Mouse (Mus musculus): ENCODE measurements around the gene Slk. TPM values are rescaled to one million over a fixed set of nuclear protein-coding genes. Genes with fewer than 3 reads are reported as not detected.
A peak's percentile ranks its signal among the peaks of the same experiment; 100 is the strongest.

Gene Slk
- polyA plus RNA-seq, 1 experiment, result 5.3 TPM

DNA sequence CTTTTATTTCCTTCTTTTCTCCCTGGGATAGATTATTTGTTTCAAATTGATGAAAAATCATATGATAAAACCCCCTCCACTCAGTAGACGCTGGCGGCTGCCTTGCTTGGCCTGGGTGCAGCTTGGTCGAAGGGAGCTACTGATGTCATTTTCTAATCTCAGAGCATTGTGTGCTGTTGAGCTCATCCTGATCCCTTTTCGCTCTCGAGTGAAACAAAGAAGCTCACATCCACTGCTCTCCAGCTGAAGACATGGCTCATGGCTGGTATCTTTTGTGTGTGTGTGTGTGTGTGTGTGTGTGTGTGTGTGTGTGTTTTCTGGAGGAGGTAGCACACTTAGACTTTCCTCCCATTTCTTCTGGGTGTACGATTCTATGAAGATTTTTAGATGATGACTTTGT lies 66.1 kb downstream of the Slk start:
- no peak for TF ChIP-seq CTCF (IDR thresholded peaks at IDR 0.05; ENCODE audit: extremely low read depth, insufficient read depth, insufficient read length, insufficient replicate concordance)
- no peak for TF ChIP-seq POLR2A (IDR thresholded peaks at IDR 0.05; ENCODE audit: low read depth, low read length)

DNA sequence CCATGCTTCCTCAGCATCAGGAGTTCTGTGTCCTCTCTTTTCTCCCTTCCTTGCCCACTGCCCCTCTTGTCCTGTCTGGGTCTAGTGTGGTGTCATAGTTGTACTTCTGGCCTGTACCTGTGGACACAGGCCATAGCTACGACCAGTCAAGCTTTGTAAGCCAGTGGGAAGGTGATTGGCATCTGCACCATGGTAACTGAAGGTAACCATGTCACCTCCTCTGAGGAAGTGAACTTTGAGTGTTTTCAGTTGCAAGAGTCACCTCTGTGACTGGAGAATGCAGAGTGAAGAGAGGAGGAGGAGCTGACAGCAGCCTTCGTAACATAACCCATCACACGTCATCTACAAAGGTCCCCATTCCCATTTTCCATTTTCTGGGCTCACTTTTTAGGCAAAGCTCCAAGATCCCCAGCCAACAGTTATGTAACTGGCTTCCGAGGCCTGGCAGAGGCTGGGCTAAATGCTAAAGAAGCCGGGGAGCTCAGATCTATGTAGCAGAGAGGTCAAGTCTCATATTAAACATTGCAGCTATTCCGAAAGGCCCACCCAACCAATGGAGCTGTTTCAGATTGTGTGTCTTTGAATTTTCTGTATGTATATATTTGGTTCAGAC lies 67.1 kb downstream of the Slk start:
- Histone ChIP-seq H3K36me3 (ENCODE audit: control insufficient read depth, insufficient read depth, low read length) (peaks cover 14% of the 10 kb centered on the region), H3K4me3 (ENCODE audit: extremely low read depth, insufficient read depth, insufficient read length) (no peak overlapping the region), H3K27ac (ENCODE audit: insufficient read depth, low read length) (no peak overlapping the region), H3K27me3 (ENCODE audit: control insufficient read depth, insufficient read depth, low read length) (no peaks in the 10 kb centered on the region), H3K4me1 (ENCODE audit: control insufficient read depth, insufficient read depth, insufficient read length) (no peaks in the 10 kb centered on the region; the same call in 1 of the 2 replicates)
- TF ChIP-seq CTCF (IDR thresholded peaks at IDR 0.05; ENCODE audit: extremely low read depth, insufficient read depth, insufficient read length, insufficient replicate concordance) (no peak), POLR2A (IDR thresholded peaks at IDR 0.05; ENCODE audit: low read depth, low read length) (no peak)
- DNase-seq (ENCODE audit: low read depth in 1 of 2, low spot score in 2 of 2), result peak in 1 of 2 experiments; percentile 0
- 89% methylated on average over 6 of the region's 6 CpGs for WGBS

More for the DNA sequence above, 66.1 kb downstream of the Slk start:
- no peak overlapping the region for H3K27ac ChIP-seq (ENCODE audit: insufficient read depth, low read length)
- H3K4me1 ChIP-seq (ENCODE audit: control insufficient read depth, insufficient read depth, insufficient read length), result no peaks in the 10 kb centered on the region
- no peak overlapping the region for H3K4me3 ChIP-seq (ENCODE audit: extremely low read depth, insufficient read depth, insufficient read length)
- H3K36me3 ChIP-seq (ENCODE audit: control insufficient read depth, insufficient read depth, low read length), result peaks cover 18% of the 10 kb centered on the region
- H3K27me3 ChIP-seq (ENCODE audit: control insufficient read depth, insufficient read depth, low read length), result no peaks in the 10 kb centered on the region
- DNase-seq (ENCODE audit: low read depth in 1 of 2, low spot score in 2 of 2), result peak in 1 of 2 experiments; percentile 0
- 92% methylated on average over 6 of the region's 6 CpGs for WGBS

DNA sequence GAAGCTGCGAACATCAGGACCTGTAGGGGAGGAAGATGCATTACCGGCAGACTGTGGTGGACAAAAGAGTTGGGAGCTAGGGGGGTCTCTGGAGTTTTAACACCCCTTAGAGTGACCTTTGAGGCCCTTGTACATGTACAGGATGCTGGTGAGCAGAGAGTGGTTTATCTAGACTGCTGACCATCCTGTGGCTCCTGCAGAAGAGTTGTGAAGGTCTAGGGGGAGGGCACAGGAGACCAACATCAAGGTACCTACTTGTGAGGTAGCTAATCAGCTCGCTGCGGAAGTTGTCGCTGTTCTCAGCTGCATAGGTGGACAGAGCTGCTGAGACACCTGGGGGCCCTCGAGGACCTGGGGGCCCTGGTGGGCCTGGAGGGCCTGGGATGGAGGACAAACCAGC lies 69.6 kb downstream of the Slk start:
- Histone ChIP-seq H3K27me3 (ENCODE audit: control insufficient read depth, insufficient read depth, low read length) (no peaks in the 10 kb centered on the region), H3K4me3 (ENCODE audit: extremely low read depth, insufficient read depth, insufficient read length) (no peak overlapping the region), H3K27ac (ENCODE audit: insufficient read depth, low read length) (no peak overlapping the region), H3K4me1 (ENCODE audit: control insufficient read depth, insufficient read depth, insufficient read length) (no peaks in the 10 kb centered on the region; the same call in 1 of the 2 replicates), H3K36me3 (ENCODE audit: control insufficient read depth, insufficient read depth, low read length) (peaks cover 3% of the 10 kb centered on the region; the same call in 1 of the 2 replicates)
- TF ChIP-seq CTCF (IDR thresholded peaks at IDR 0.05; ENCODE audit: extremely low read depth, insufficient read depth, insufficient read length, insufficient replicate concordance), result no peak
- TF ChIP-seq POLR2A (IDR thresholded peaks at IDR 0.05; ENCODE audit: low read depth, low read length), result no peak
- peak in 1 of 2 experiments; percentile 1 for DNase-seq (ENCODE audit: low read depth in 1 of 2, low spot score in 2 of 2)
- WGBS, result 90% methylated on average over 6 of the region's 6 CpGs

DNA sequence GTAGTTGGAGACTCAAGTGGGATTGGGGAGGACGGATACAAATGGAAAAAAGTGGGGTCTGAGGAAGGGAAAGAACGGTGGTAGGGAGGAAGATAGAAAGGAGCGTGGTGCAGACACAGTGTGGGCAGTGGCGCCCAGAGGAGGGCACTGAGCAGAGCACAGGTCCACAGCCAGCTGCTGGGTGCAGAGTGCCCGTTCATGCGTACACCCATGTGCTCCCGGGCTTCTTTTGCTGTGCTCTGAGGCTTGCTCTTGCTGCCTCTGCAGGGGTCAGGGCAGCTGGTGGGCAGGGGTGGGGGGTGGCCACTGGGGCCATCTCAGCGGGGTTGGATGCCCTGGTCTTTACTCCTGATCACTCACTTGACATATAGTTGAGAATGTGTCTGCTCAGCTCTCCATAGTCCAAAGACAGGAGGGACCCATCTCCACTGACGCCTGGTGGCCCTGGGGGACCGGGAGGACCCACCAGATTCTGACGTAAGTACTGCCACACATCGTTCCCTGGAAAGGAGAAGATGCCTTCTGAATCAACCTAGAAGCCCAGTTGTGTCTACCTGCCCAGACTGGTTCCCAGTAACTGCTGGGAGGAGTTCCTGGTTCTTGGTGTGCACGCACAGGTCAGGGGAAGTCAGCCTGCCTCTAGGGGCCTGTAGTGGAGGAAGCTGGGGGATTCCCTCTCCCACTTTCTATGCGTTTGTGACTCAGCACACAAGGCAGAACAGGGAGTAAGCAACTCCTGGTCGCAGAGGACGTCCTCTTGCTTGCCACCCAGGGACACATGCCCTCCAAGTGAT lies 71.1 kb downstream of the Slk start:
- 60% methylated on average over 16 of the region's 16 CpGs for WGBS
- H3K4me1 ChIP-seq (ENCODE audit: control insufficient read depth, insufficient read depth, insufficient read length), result no peaks in the 10 kb centered on the region; the same call in 1 of the 2 replicates
- no peak overlapping the region for H3K27ac ChIP-seq (ENCODE audit: insufficient read depth, low read length)
- no peaks in the 10 kb centered on the region for H3K27me3 ChIP-seq (ENCODE audit: control insufficient read depth, insufficient read depth, low read length)
- no peak overlapping the region for H3K4me3 ChIP-seq (ENCODE audit: extremely low read depth, insufficient read depth, insufficient read length)
- TF ChIP-seq POLR2A (IDR thresholded peaks at IDR 0.05; ENCODE audit: low read depth, low read length) (no peak), CTCF (IDR thresholded peaks at IDR 0.05; ENCODE audit: extremely low read depth, insufficient read depth, insufficient read length, insufficient replicate concordance) (no peak)
- DNase-seq (ENCODE audit: low read depth in 1 of 2, low spot score in 2 of 2), result peak in 1 of 2 experiments; percentile 2
- 0 out of 2 replicates have a peak, but pooled peaks cover 2% of the 10 kb centered on the region for H3K36me3 ChIP-seq (ENCODE audit: control insufficient read depth, insufficient read depth, low read length)

DNA sequence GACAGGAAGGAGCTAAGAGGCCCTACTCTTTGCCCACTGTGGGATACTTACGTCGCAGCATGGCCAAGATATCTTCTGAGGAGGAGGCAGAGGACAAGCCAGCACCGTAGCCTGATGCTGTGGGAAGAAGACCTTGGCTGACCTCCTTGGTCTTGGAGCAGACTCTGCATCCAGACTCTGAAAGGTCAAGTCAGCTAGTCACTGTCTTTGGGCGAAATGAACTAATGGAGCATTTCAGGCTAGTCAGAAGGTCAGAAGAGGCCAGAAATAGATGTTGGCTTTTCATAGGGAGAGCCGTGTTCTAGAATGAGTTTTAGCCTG lies 71.6 kb downstream of the Slk start:
- H3K27ac ChIP-seq (ENCODE audit: insufficient read depth, low read length), result no peak overlapping the region
- H3K27me3 ChIP-seq (ENCODE audit: control insufficient read depth, insufficient read depth, low read length), result no peaks in the 10 kb centered on the region
- TF ChIP-seq CTCF (IDR thresholded peaks at IDR 0.05; ENCODE audit: extremely low read depth, insufficient read depth, insufficient read length, insufficient replicate concordance), result no peak
- no peak for TF ChIP-seq POLR2A (IDR thresholded peaks at IDR 0.05; ENCODE audit: low read depth, low read length)
- H3K4me3 ChIP-seq (ENCODE audit: extremely low read depth, insufficient read depth, insufficient read length), result no peak overlapping the region
- no peak for DNase-seq (ENCODE audit: low read depth in 1 of 2, low spot score in 2 of 2)
- WGBS, result 78% methylated on average over 5 of the region's 5 CpGs
- no peaks in the 10 kb centered on the region; the same call in 1 of the 2 replicates for H3K4me1 ChIP-seq (ENCODE audit: control insufficient read depth, insufficient read depth, insufficient read length)
- H3K36me3 ChIP-seq (ENCODE audit: control insufficient read depth, insufficient read depth, low read length), result 0 out of 2 replicates have a peak, but pooled peaks cover 2% of the 10 kb centered on the region

DNA sequence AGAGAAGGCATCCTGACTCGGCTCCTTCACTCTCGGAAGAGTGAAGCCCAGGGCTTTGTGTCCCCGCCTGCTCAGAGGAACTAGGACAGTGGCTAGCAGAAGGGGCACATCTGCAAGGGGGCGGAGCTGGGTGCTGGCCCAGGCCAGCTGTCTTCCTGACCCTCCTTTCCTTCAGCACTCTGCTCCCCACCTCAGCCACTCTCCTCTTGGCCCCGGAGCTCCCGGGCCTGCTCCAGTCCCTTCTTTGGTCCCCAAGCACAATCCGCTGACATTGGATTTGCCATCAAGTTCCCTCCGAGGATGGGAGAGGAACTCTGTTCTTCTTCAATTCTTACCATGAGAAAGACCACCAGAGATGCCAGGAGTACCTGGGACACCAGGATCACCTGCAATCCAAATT lies 72.8 kb downstream of the Slk start:
- WGBS, result 78% methylated on average over 8 of the region's 8 CpGs
- H3K27me3 ChIP-seq (ENCODE audit: control insufficient read depth, insufficient read depth, low read length), result no peaks in the 10 kb centered on the region
- no peak overlapping the region for H3K4me3 ChIP-seq (ENCODE audit: extremely low read depth, insufficient read depth, insufficient read length)
- no peaks in the 10 kb centered on the region for H3K36me3 ChIP-seq (ENCODE audit: control insufficient read depth, insufficient read depth, low read length)
- no peak for TF ChIP-seq CTCF (IDR thresholded peaks at IDR 0.05; ENCODE audit: extremely low read depth, insufficient read depth, insufficient read length, insufficient replicate concordance)
- TF ChIP-seq POLR2A (IDR thresholded peaks at IDR 0.05; ENCODE audit: low read depth, low read length), result no peak
- no peaks in the 10 kb centered on the region; the same call in 1 of the 2 replicates for H3K4me1 ChIP-seq (ENCODE audit: control insufficient read depth, insufficient read depth, insufficient read length)
- no peak for DNase-seq (ENCODE audit: low read depth in 1 of 2, low spot score in 2 of 2)
- no peak overlapping the region for H3K27ac ChIP-seq (ENCODE audit: insufficient read depth, low read length)
